Mouse (Mus musculus): ENCODE results near the gene Gale.
"Not testable (repeated sequence)": the region's sequence is repeated elsewhere in the genome, so short reads cannot be mapped to it uniquely, and the experiment has no call there.

The Gale gene

DNA sequence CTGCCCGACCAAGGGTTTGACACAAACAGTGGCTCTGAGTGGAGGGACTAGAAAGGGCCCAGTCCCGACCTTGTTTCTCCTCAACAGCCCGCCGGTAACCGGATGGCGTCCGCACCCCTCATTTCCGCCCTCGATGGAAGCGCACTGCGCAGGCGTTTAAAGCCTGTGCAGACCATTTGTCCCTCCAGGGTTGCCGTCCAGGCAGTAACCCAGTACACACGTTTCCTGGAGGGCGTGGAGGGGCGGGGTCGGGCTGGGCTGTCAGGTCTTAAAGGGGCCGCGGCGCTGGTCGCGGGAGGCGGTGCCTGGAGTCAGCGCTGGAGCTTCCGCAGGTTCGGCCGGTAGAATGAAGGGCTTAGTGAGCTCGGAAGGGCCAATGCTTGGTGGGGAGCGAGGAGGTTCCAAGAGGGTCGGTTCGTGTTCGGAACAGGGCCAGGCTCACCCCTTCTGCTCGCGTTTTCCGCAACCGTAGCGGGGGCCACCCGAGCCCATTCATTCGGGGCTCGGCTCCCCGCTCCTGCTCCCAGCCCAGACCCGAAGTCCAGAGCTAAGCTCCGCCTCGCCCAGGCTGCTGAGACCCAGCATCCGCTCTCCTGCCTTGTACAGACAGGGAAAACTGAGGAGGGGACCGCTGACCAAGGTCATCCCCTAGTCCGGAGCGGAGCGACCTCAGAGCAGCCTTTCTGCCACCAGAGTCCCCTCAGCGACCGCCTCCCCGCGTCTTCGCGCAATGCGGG lies at the start of gene Gale:
Gene Gale, plus strand, starts transcription at position 271 of the 737 bp plus-strand sequence.
- in situ Hi-C loops (cut with MboI, MseI): no loop called here

DNA sequence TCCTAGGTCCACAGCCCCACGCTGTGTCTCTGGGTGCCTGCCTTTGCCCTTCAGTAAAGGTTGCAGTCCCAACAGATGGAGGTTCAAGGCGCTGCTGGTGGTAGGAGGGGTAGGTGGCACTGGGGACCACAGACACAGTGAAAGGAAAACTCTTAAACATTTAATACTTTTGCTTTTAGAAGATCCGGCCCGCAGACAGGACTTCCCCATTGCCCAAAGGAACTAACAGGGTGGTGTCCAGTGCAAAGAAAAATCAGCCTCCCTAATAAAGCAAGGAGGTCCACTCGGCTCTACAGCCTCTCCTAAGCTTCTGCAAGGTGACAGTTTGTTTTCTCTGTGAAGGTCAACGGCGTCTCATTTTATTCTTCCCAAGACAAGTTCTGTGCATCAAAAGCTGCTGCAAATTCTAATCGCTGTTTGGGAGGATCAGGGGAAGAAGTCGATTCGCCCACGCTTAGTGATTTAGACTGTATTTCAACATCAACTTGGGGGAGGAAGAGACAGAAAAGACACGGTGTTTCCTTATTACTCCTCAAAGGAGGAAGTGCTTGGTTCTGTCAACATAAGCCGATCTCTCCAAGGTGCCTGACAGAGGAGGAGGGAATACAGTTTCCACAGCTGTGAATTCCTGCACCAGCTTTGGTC lies 44.8 kb upstream of the Gale start:
- in situ Hi-C loops (cut with MboI, MseI): no loop called here

DNA sequence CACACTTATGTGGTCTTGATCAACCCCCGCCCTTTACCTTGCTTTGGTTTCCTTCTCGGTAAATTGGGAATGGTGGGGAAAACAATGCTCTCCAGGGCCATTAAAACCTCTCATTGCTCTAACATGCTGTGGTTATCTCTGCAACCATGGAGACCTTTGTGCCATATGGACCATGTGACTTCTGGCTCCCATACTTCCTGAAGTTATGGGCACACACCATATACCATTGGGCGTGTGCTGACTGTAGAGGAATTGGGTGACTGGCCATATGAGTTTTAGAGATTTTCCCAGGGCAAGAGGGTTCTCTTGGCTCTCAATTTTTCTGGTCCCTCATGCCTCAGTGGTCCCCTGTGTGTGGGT lies 44.3 kb upstream of the Gale start:
- in situ Hi-C loops (cut with MboI, MseI): no loop called here

DNA sequence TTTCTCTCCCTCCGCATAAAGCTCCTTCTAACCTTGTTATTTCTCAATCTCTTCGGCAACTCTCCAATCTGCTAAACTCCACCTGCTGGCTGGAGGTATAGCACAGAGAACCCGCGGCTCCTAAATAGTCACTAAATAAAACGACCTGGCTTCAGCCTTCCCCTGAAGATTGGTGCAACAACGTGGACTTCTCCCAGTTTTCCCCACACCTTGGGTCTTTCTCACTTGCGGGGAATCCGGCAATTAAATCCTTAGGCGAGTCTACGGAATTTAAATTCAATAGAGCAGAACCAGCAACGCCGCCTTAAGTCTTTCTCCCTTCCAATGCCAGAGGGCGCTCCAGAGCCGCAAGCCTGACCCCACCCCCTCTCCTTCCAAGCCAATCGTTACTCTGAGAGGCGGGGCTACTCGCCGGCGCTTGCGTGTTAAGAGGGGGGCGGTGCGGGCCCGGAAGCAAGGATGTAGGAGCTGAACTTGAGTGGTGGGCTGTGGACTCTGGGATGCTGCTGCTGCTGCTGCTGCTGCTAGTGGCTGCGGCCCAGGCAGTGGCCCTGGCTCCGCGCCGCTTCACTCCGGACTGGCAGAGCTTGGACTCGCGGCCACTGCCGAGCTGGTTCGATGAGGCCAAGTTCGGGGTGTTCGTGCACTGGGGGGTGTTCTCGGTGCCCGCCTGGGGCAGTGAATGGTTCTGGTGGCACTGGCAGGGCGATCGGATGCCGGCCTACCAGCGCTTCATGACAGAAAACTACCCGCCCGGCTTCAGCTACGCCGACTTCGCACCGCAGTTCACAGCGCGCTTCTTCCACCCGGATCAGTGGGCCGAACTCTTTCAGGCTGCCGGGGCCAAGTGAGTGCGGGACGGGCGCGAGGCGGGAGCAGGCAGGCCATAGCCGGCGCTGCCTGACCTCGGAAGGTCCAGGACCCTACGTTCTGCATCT lies 43.0 kb upstream of the Gale start, which contains the start of gene Fuca1:
Gene Fuca1, plus strand, starts transcription at position 432 of the 938 bp plus-strand sequence.
- in situ Hi-C loops (cut with MboI, MseI): no loop called here

DNA sequence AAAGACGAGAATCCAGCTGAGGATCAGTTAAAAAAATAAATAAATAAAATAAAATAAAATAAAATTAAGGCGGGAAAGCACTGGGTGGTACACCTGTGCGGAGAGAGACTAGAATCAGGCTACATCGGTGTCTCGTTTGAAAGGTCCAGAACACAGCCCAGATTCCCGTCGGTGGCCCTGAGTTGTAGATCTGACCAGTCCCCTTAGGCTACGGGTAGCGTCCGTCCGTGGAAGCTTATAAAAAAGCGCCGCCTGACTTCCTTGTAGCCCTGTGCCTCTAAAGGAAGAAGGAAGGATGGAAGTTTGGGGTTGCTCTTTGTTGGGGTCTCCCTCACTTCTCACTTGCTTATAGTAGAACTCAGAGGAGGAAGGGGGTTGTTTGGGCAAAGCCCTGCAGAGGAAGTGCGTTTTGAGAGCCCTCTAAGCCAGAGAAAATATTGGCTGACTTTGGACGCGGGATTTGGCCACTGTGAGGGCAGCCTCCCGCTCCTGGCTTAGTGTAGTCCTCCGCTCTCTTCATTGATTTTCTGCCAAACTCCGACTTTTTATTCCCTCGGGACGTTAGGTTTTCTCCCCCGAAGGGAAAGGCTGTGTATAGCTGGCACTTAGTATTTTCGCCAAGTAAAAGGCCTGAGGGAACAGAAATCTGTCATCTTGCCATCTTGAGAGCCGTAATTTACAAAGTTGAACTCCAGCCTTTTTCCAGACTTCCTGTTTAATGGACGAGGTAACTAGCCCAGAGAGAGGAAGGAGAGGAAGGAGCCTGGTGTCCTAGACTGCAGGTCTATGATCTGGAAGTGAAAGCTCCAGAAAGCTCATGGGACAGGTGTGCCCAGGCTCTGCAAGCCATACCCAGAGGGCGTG lies 42.0 kb upstream of the Gale start:
- in situ Hi-C loops (cut with MboI, MseI): no loop called here

DNA sequence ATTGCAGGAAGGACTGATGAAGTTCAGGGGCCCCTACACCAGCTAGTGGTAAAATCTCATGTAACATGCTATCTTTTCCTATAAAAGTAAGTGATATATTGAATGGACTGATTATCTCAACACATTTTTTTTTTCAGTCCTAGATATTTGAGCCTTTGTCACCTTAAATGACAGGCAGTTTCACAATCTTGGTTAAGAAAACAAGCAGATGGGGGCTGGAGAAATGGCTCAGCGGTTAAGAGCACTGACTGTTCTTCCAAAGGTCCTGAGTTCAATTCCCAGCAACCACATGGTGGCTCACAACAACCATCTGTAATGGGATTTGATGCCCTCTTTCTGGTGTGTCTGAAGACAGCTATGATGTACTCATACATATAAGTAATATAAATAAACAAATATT lies 41.3 kb upstream of the Gale start:
- in situ Hi-C loops (cut with MboI, MseI): no loop called here

DNA sequence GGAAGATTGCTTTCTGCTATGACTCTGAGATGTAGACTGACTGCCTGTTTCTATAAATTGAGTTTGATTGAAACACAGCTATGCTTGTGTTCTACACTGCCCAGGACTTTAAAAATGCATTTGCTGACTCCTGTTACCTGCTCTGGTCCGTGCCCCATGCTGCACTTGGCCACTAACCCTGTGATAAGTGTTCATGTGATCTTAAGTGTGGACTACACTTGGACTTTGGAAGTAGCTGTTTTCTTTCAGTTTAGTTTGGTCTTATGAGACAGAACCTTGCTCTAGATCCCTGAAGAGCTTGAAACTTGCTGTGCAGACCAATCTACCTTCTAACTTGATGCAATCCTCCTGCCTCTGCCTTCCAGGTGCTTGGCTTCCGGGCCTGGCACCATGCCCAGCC lies 39.1 kb upstream of the Gale start:
- in situ Hi-C loops (cut with MboI, MseI): no loop called here

DNA sequence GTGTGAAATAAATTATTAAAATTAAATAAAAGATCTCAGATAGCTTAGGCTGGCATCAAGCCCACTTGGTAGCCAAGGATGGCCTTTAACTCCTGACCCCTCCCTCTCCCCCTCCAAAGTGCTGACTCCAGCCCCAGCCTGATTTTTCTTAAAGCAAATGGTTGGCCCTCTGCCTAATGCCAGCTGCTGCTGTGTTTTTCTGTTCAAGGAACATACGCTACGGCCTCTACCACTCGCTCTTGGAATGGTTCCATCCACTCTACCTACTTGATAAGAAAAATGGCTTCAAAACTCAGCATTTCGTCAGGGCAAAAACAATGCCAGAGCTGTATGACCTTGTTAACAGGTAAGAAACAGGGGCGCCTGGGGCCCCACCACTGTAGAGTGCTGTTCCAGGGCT lies 38.2 kb upstream of the Gale start:
- in situ Hi-C loops (cut with MboI, MseI): loop anchor here (5.0 kb wide), 1 partner anchor 38 kb away; no protein-coding TSS in a partner anchor

DNA sequence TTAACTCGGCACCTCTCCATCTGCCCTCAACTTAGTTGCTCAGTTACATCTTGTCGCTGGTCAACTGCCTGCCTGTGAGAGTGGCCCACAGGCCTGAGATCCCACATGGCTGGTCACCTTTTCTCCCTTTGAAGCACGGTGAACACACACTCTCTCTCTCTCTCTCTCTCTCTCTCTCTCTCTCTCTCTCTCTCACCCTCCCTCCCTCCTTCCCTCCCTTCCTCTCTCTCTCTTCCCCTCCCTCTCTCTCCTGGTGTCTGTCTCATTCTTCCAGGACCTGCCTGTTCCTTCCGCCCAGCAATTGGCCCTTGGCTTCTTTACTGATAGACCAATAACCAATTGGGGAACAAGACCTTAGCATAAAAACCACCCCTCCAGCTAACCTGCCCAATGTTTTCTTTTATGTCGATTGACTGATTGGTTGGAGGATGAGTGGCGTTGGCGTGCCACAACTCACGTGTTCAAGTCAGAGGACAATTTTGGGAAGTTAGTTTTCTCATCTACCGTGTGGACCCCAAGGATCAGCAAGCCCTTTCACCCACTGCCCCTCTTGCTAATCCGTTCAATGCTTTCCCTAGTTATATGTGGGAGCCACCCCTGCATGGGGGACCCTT lies 37.2 kb upstream of the Gale start:
- in situ Hi-C loops (cut with MboI, MseI): loop anchor here (5.0 kb wide), 1 partner anchor 39 kb away; no protein-coding TSS in a partner anchor

DNA sequence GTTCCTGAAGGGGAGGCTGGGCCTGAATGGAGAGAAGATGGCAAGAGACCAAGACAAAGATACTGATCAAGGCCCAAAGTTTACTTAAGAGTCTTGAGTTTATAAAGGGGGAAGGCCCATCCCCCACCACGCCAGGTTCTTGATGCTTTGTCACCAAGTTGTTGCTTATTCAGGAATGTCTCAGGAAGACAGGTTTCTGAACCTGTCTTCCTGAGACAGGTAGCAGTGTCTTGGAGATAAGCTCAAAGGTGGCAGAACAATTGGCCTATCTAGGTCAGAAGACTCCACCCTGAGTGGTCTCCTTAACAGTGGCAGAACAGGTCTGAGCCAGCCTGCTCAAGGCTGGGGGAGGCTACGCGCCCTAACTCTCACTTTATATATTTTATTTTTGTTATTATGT lies 36.7 kb upstream of the Gale start:
- in situ Hi-C loops (cut with MboI, MseI): loop anchor here (5.0 kb wide), 1 partner anchor 40 kb away; no protein-coding TSS in a partner anchor

DNA sequence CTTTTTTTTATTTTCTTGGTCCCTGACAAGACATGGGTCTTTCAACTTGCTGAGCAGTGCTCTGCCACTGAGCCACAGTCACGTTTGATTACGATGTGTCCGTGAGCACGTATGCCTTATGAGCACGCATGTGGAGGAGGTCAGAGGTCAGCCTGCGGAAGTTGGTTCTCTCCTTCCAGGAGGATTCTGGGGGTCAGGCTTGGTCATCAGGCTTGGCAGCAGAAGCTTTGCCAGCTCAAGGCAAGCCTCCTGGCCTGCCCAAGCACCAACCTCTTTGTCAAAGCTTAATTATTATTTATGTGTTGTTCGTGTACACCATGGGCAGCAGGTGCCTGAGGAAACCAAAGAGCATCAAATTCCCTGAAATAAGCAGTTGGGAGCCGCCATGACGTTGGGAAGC lies 35.2 kb upstream of the Gale start:
- in situ Hi-C loops (cut with MboI, MseI): loop anchor here (5.0 kb wide), 1 partner anchor 41 kb away; no protein-coding TSS in a partner anchor

DNA sequence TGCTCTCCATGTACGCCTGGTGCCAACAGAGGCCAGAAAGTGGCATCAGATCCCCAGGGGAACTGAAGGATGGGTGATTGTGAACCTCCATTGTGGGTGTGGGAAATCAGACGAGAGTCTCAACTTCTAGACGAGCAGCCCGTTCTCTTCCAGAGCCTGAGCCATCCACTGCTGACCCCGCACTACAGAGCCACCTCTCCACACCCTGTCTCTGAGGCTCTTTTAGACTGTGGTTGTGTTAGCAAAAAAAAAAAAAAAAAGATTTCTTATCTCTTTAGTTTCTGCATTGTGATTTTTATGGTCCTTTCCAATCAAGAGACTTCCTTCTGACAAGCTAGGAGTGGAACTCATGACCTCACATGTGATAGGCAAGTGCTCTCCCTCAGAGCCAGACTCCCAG lies 34.1 kb upstream of the Gale start:
- in situ Hi-C loops (cut with MboI, MseI): loop anchor here (5.0 kb wide), 1 partner anchor 42 kb away; no protein-coding TSS in a partner anchor

DNA sequence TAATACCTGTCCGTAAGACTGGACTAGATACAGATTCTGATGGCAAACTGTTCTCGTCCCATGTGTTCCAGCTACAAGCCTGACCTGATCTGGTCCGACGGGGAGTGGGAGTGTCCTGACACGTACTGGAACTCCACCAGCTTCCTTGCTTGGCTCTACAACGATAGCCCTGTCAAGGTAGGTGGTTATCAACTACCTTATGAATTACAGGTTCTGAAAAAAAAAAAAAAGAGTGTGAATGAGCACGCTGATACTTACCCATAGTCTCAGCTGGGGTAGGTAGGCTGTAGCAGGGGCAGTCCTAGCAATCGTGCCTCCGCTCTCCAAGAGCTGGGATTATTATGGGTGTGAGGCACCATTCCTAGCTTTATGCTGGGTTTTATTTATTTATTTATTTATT lies 33.7 kb upstream of the Gale start:
- in situ Hi-C loops (cut with MboI, MseI): loop anchor here (5.0 kb wide), 1 partner anchor 43 kb away; no protein-coding TSS in a partner anchor

DNA sequence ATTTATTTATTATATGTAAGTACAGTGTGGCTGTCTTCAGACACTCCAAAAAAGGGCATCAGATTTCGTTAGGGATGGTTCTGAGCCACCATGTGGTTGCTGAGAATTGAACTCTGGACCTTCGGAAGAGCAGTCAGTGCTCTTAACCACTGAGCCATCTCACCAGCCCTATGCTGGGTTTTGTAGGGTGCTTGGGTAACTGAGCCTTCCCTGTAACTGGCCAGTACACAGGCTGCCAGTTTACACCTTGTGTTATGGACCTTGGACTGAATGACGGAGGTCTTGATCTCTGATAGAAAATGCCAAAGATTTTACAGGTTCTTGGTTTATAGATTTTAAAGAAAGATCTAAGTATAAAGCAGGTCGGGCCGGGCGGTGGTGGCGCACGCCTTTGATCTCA lies 33.3 kb upstream of the Gale start:
- in situ Hi-C loops (cut with MboI, MseI): no loop called here

DNA sequence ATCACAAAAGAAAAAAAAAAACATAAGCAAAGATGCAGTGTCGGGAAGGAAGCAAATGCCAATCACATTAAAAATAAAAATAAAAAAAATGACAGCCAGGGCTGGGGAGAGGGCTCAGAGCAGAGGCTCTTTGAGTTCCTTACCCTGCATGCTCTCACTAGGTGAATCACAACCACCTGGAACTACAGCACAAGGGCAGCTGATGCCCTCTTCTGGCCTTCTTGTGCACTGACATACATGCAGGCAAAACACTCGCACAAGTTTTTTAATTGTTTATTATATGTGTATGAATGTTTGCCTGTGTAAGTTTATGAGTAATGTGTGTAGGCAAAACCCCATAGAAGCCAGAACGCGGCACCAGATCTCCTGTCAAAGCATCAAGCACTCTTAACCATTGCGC lies 31.7 kb upstream of the Gale start:
- in situ Hi-C loops (cut with MboI, MseI): no loop called here

DNA sequence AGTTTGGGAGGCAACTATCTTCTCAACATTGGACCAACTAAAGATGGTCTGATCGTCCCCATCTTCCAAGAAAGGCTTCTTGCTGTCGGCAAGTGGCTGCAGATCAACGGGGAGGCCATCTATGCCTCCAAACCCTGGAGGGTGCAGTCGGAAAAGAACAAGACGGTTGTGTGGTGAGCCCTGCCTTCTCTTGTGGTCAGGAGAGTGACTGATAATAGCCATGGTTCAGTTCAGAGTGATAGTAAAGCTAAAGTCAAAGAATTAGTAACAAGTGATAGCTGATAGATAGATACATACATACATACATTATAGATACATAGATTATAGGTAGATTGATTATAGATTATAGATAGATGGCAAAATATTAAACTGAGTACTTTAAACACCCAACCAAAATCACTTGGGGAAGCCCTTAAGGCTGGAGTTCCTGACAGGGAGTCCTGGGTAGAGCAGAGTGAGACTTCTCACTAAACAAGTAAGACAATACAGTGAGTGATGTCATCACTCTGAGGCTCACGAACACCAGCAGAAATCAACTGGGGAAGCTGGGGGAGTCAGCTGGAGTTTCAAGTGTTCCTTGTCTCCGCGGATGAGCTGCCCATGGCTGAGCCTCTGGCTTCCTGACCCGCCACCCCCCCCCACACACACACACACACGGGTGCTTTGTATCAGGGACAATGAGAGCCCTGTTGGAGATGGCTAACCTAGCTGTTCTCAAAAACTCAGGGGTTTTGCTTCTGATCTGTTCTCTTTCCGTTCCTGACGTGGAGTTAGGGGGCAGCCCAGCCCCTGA lies 28.6 kb upstream of the Gale start:
- in situ Hi-C loops (cut with MboI, MseI): loop anchor here (5.0 kb wide), 1 partner anchor 133 kb away; no protein-coding TSS in a partner anchor

DNA sequence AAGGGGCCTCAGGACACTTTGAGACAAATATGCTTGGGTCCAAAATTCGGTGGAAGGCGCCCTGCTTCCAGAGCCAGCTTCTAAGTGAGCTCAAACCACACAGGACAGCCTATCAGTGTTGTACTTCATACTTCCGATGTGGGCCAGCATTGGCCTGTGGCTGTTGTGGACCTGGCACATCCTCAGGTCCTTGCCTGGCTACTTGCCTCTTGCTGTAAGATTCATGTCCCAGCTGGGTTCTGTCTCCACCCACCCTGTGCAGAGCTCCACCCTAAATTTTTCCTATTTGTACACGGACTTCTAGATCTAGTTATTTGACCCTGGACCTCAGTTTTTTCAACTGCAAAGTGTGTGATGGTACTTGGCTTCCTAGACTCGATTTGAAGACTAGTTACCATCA lies 28.0 kb upstream of the Gale start:
- in situ Hi-C loops (cut with MboI, MseI): loop anchor here (5.0 kb wide), 1 partner anchor 133 kb away; no protein-coding TSS in a partner anchor

DNA sequence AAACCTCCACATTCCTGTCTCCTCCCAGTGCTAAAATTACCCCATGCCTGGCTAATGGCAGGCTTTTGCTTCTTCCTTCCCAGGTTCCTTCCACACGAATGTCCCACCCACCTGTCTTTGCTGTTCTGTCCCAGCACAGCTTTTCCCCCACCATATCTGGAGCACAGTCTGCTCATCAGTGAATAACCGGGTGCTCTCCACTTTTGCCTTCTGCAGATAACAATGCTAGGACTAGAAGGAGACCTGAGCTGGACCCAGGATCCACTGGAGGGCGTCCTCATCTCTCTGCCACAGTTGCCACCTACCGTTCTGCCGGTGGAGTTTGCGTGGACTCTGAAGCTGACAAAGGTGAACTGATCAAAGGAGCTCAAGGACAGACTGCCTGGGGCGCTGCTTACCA lies 24.7 kb upstream of the Gale start:
- in situ Hi-C loops (cut with MboI, MseI): loop anchor here (5.0 kb wide), 1 partner anchor 137 kb away; no protein-coding TSS in a partner anchor

DNA sequence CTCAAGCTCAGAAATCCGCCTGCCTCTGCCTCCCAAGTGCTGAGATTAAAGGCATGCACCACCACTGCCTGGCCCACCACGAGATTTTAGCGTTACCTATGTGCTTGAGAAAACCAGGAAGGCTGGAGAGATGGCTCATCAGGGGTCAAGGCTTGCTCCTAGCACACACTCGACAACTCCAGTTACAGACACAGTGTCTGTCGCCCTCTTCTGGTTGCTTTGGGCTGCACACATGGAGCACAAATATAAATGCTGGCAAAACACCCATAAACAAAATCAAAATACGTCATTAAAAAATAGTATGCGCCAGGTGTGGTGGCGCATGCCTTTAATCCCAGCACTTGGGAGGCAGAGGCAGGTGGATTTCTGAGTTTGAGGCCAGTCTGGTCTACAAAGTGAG lies 22.5 kb upstream of the Gale start:
- in situ Hi-C loops (cut with MboI, MseI): not testable (repeated sequence)

All from T-helper 1 cell (primary cell).